Mouse (Mus musculus): ENCODE measurements around the gene Thap12.

DNA sequence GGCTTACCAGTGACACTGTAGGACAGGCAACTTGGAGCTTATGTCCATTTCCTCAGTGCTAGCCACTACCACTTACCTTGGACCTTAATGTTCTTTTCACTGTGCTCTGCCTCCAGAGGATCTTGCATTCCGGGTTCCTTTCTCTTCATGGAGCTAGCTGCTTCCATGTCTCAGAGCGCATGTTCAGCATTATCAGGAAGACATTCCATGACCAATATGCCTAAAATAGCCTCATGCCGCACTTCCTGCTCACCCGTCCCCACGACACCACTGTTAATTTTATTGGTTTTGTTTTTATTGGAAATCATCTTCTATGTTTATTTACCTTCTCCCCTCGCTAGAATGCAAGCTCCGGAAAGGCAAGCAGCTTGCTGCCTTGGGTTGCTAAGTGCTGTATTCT is 24.5 kb upstream of the Thap12 start:
- TF ChIP-seq TAL1 (conservative IDR thresholded peaks at IDR 0.05; ENCODE audit: low read depth, low read length) = no peak
- no peak for TF ChIP-seq CTCF (IDR thresholded peaks at IDR 0.05; ENCODE audit: low read depth, low read length)
- no peak for TF ChIP-seq GATA1 (IDR thresholded peaks at IDR 0.05; ENCODE audit: borderline replicate concordance, low read length)
- no peak for TF ChIP-seq POLR2AphosphoS5 (IDR thresholded peaks at IDR 0.05; ENCODE audit: insufficient replicate concordance, low read depth, low read length)
- no peak for TF ChIP-seq GATA2 (IDR thresholded peaks at IDR 0.05; ENCODE audit: borderline replicate concordance, low read depth, low read length)
